Mouse (Mus musculus): ENCODE measurements around the gene Wsb1.

DNA sequence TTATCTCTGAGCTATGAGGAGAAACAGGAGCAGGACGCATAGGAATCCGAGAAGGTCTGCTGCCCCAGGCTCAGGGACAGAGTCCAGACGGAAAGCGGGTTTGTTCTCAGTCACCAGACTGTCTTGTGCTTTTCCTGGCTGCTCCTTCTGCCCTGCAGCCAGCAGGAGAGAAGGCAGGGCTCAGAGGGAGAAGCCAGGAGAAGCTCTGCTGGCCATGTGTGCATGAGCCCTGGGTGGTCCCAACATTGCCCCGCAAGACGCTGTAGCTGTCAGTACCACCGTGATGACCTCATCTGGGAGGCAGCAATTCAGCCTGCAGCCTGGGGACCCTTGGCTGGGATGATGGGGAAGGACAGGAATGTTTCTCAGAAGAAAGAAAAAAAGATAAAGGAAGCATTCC is 54.0 kb downstream of the Wsb1 start:
- TF ChIP-seq CTCF (IDR thresholded peaks at IDR 0.05; ENCODE audit: extremely low read depth, insufficient read depth, low read length) (no peak), POLR2A (IDR thresholded peaks at IDR 0.05; ENCODE audit: extremely low read depth, insufficient read depth, low read length) (no peak)
